Mouse (Mus musculus) embryo, embryonic 11.5 days (tissue): Measurements from ENCODE around the gene Olfr766-ps1.
"Not testable (repeated sequence)": the region's sequence is repeated elsewhere in the genome, so short reads cannot be mapped to it uniquely, and the experiment has no call there.

Experiments used
- DNase-seq: peaks from one replicate; pipeline ENCODE4 v3.0.0-alpha.2; 2012; ENCODE audit warnings: low read depth, low spot score

Olfr766-ps1 gene

GRCm38 (mm10) chr10:129068877-129069276 is at the start of gene Olfr766-ps1:
Gene Olfr766-ps1, minus strand, starts transcription at chr10:129068977.
- DNase-seq = no peak

DNA sequence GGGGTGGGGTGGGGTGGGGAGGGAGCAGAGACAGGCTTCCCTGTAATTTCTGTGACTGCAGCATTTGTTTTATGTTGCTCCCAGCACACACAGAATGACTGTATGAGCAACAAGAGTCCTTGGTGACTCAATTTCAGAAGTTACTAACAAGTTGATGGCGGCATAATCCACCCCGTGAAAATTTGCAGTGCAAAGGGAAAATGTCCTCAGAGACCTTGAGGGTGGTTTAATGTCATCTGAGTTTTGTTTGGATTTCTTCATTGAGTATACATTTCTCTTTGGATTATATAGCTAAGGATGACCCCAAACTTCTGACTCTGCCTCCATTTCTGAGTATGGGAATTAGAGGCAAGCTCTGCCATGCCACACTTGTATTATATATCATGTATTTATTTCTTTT is 49.0 kb upstream of the Olfr766-ps1 start, which contains the start of gene Olfr769:
TSS of gene Olfr769 (minus strand) at position 101 of the 400 bp plus-strand sequence.
- DNase-seq = no peak

DNA sequence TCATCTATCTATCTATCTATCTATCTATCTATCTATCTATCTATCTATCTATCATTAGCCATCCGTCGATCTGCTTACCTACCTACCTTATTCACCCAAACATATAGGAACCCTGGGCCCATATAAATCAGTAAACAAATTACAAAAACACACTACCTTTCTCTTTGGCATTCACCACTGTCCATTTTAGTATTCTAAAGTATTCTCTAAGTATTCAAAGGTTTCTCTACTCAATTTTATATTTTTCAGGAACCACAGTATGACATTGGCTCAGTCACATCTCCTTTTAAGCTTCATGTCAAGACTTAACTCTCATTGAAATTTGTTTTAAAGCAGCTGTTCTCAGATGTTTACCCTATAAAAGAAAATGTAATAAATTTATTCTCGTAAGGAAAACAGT is 46.4 kb upstream of the Olfr766-ps1 start:
- DNase-seq = no peak

- DNase-seq = no peak
Observed at GRCm38 (mm10) chr10:129101231-129101630, 32.5 kb upstream of the Olfr766-ps1 start.

DNA sequence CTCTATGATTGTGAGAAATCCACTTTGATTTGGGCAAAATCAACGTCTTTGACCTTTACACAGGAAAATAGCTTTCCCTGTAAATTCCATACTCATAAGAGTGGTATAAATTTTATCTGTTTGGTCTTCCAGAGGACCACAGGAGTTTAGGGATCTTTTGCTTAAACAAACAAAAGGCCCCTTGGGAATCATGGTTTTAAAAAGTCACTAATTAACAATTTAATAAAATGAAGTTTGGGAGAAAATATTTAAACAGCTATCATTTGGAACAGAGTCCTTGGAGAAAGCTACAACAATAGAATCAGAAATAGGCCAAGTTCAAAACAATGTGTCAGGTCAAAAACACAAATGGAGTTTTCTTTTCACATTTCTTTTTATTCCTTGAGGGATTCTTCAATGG is 30.5 kb upstream of the Olfr766-ps1 start, which contains the start of gene Olfr768:
TSS of gene Olfr768 (minus strand) at position 101 of the 400 bp plus-strand sequence.
- no peak for DNase-seq

DNA sequence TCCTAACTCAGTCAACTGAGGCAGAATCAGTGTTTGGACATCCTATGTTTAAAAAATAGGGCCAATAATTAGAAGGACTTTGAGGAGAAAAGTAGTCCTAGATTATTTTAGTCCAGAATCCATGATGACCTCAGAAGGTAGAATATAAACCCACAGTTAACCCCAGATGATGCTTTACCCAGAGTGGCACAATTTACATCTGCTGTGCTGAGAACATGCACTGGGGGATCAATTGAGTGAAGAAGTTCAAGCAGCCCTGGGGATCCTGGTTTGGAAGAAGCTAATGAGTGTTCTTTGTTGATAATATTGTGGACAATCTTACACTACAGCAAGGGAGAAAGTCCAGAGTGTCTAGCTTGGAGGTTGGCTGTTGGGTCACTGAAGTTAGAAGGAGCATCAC is 14.0 kb upstream of the Olfr766-ps1 start, which contains the start of gene Olfr767:
TSS of gene Olfr767 (minus strand) at position 101 of the 400 bp plus-strand sequence.
- DNase-seq = not testable (repeated sequence)

DNA sequence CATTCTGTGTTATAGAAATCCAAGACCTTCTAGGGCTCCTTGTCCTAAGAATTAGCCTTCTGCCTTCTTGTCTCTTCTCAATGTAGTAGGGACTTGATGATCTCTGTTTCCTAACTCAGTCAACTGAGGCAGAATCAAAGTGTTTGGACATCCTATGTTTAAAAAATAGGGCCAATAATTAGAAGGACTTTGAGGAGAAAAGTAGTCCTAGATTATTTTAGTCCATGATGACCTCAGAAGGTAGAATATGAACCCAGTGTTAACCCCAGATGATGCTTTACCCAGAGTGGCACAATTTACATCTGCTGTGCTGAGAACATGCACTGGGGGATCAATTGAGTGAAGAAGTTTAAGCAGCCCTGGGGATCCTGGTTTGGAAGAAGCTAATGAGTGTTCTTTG is 18.9 kb downstream of the Olfr766-ps1 start, which contains the start of gene Olfr765:
TSS of gene Olfr765 (minus strand) at position 101 of the 400 bp plus-strand sequence.
- DNase-seq = not testable (repeated sequence)

GRCm38 (mm10) chr10:129039796-129040195 is 29.0 kb downstream of the Olfr766-ps1 start, which contains the start of gene Olfr764-ps1:
Gene Olfr764-ps1, minus strand, starts transcription at chr10:129039896.
- no peak for DNase-seq

- no peak for DNase-seq
Observed at GRCm38 (mm10) chr10:129028343-129028742, 40.4 kb downstream of the Olfr766-ps1 start.

DNA sequence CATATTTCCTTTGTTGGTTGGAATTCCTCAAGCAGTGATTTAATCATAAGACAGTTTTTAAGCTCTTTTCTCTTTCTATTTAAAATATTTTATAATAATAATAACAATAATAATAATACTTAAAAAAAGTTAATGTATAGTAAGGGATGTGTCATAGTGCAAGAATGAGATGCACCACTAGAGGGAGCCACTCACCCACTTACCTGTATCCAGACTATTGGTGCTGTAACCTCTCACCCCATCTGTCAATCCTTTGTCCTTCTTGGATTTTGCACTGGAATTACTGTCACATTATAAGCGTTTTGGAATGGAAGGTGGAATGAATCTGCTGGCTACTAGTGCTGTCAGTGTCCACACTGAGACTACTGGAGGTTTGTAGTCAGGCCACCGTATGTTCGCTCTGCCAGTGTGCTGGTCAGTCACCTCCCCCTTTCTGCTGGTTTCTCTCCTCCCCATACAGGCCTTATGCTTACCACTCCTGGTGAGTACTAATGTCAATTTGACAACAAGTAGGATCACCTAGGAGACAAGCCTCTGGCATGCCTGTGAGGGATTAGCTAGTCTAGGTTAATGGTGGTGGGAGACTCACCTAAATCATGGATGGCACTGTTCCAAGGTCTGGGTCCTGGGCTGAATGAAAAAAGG is 42.6 kb downstream of the Olfr766-ps1 start:
- DNase-seq = peak; percentile 20

GRCm38 (mm10) chr10:129023319-129023718 is 45.5 kb downstream of the Olfr766-ps1 start:
- no peak for DNase-seq

- no peak for DNase-seq
Observed at GRCm38 (mm10) chr10:129014477-129014876, 54.3 kb downstream of the Olfr766-ps1 start.
